Mouse (Mus musculus) hindlimb bud, embryonic 11.5 days (tissue): ENCODE results near the gene Stx1b.
A peak's percentile ranks its signal among the peaks of the same experiment; 100 is the strongest.
"Not testable (repeated sequence)": the region's sequence is repeated elsewhere in the genome, so short reads cannot be mapped to it uniquely, and the experiment has no call there.

ENCODE experiments used
- DNase-seq: peaks from one replicate; pipeline ENCODE4 v3.0.0-alpha.2; 2012; ENCODE audit warnings: low read depth, low spot score; ENCODE audit errors: extremely low spot score

The Stx1b gene

GRCm38 (mm10) chr7:127824176-127824871, at the start of gene Stx1b, which contains the start of gene Stx4a:
Gene Stx1b, minus strand, starts transcription at chr7:127824549.
Gene Stx4a, plus strand, starts transcription at chr7:127824294.
- DNase-seq, result no peak

GRCm38 (mm10) chr7:127870136-127870821, 45.9 kb upstream of the Stx1b start:
- no peak for DNase-seq

- DNase-seq, result no peak
Observed at GRCm38 (mm10) chr7:127869149-127869810, 44.9 kb upstream of the Stx1b start.

GRCm38 (mm10) chr7:127867641-127868040, 43.3 kb upstream of the Stx1b start:
- DNase-seq, result no peak

- DNase-seq, result no peak
Observed at GRCm38 (mm10) chr7:127866434-127866833, 42.1 kb upstream of the Stx1b start.

- no peak for DNase-seq
Observed at GRCm38 (mm10) chr7:127858258-127858657, 33.9 kb upstream of the Stx1b start.

GRCm38 (mm10) chr7:127850906-127851305, 26.6 kb upstream of the Stx1b start:
- DNase-seq, result no peak

- no peak for DNase-seq
Observed at GRCm38 (mm10) chr7:127849973-127850875, 25.9 kb upstream of the Stx1b start.

GRCm38 (mm10) chr7:127842001-127842718, 17.8 kb upstream of the Stx1b start:
- peak; percentile 33 for DNase-seq

- peak; percentile 41 for DNase-seq
Observed at GRCm38 (mm10) chr7:127841340-127842000, 17.1 kb upstream of the Stx1b start.

- DNase-seq, result no peak
Observed at GRCm38 (mm10) chr7:127840886-127841285, 16.5 kb upstream of the Stx1b start.

GRCm38 (mm10) chr7:127840031-127840430, 15.7 kb upstream of the Stx1b start:
- not testable (repeated sequence) for DNase-seq

GRCm38 (mm10) chr7:127837878-127838277, 13.5 kb upstream of the Stx1b start:
- not testable (repeated sequence) for DNase-seq

GRCm38 (mm10) chr7:127837473-127837872, 13.1 kb upstream of the Stx1b start:
- no peak for DNase-seq

- no peak for DNase-seq
Observed at GRCm38 (mm10) chr7:127835550-127835949, 11.2 kb upstream of the Stx1b start.

GRCm38 (mm10) chr7:127823236-127824171, 845 bp downstream of the Stx1b start:
- no peak for DNase-seq

GRCm38 (mm10) chr7:127822494-127822893, 1.9 kb downstream of the Stx1b start:
- no peak for DNase-seq

- DNase-seq, result no peak
Observed at GRCm38 (mm10) chr7:127820836-127821509, 3.4 kb downstream of the Stx1b start.
